Mouse (Mus musculus): ENCODE results near the gene Ankzf1. TPM values are rescaled to one million over a fixed set of nuclear protein-coding genes. Genes with fewer than 3 reads are reported as not detected.
A peak's percentile ranks its signal among the peaks of the same experiment; 100 is the strongest.

The Ankzf1 gene
- 10 to 100 TPM; 21.9 to 27.8 TPM for total RNA-seq (2021)

- intact Hi-C loops (cut with DNase I), result loop anchor here (2.0 kb wide), 1 partner anchor 19 kb away; the partner anchor contains the start of genes Glb1l and Stk16
- DNase-seq (ENCODE audit: low spot score in 2 of 2), result peak; percentile 95 to 99
Measured at GRCm38 (mm10) chr1:75191622-75192402, at the start of gene Ankzf1, which contains the start of gene Atg9a. Gene Ankzf1 (plus strand): TSS chr1:75192151. Gene Atg9a (minus strand): TSS chr1:75192196.

GRCm38 (mm10) chr1:75142301-75143261 is 49.4 kb upstream of the Ankzf1 start, which contains the start of the genes Cnppd1 and Retreg2:
Gene Cnppd1 (minus strand): TSS chr1:75142711.
Gene Retreg2 (plus strand): TSS chr1:75142778.
- intact Hi-C loops (cut with DNase I), result loop anchor here (2.0 kb wide), 1 partner anchor 26 kb away; the partner anchor contains the start of gene Zfand2b
- peak; percentile 96 to 97 for DNase-seq (ENCODE audit: low spot score in 2 of 2)

- intact Hi-C loops (cut with DNase I), result no loop called here
- no peak for DNase-seq (ENCODE audit: low spot score in 2 of 2)
Measured at GRCm38 (mm10) chr1:75145589-75145988, 46.4 kb upstream of the Ankzf1 start.

GRCm38 (mm10) chr1:75147411-75148135 is 44.4 kb upstream of the Ankzf1 start:
- intact Hi-C loops (cut with DNase I), result no loop called here
- DNase-seq (ENCODE audit: low spot score in 2 of 2), result no peak

- intact Hi-C loops (cut with DNase I), result no loop called here
- no peak for DNase-seq (ENCODE audit: low spot score in 2 of 2)
Measured at GRCm38 (mm10) chr1:75148727-75149126, 43.2 kb upstream of the Ankzf1 start.

GRCm38 (mm10) chr1:75155837-75156236 is 36.1 kb upstream of the Ankzf1 start:
- intact Hi-C loops (cut with DNase I), result no loop called here
- DNase-seq (ENCODE audit: low spot score in 2 of 2), result no peak

- DNase-seq (ENCODE audit: low spot score in 2 of 2), result no peak
- intact Hi-C loops (cut with DNase I), result no loop called here
Measured at GRCm38 (mm10) chr1:75158990-75159389, 33.0 kb upstream of the Ankzf1 start.

GRCm38 (mm10) chr1:75159540-75160255 is 32.3 kb upstream of the Ankzf1 start:
- intact Hi-C loops (cut with DNase I), result no loop called here
- no peak for DNase-seq (ENCODE audit: low spot score in 2 of 2)

- intact Hi-C loops (cut with DNase I), result no loop called here
- no peak for DNase-seq (ENCODE audit: low spot score in 2 of 2)
Measured at GRCm38 (mm10) chr1:75160256-75160617, 31.7 kb upstream of the Ankzf1 start.

GRCm38 (mm10) chr1:75168093-75168471 is 23.9 kb upstream of the Ankzf1 start:
- intact Hi-C loops (cut with DNase I), result loop anchor here (2.0 kb wide), 1 partner anchor 25 kb away; the partner anchor contains the start of genes Cnppd1 and Retreg2
- DNase-seq (ENCODE audit: low spot score in 2 of 2), result no peak

- intact Hi-C loops (cut with DNase I), result loop anchor here (2.0 kb wide), 1 partner anchor 26 kb away; the partner anchor contains the start of genes Cnppd1 and Retreg2
Measured at GRCm38 (mm10) chr1:75168472-75169464, 23.2 kb upstream of the Ankzf1 start, which contains the start of gene Zfand2b. Gene Zfand2b (plus strand): TSS chr1:75168646.

GRCm38 (mm10) chr1:75179334-75180104 is 12.4 kb upstream of the Ankzf1 start:
- intact Hi-C loops (cut with DNase I), result no loop called here
- DNase-seq (ENCODE audit: low spot score in 2 of 2), result peak; percentile 34 to 35

More at GRCm38 (mm10) chr1:75168472-75169464, 23.2 kb upstream of the Ankzf1 start, which contains the start of gene Zfand2b:
- DNase-seq (ENCODE audit: low spot score in 2 of 2), result peak; percentile 93 to 97

GRCm38 (mm10) chr1:75180105-75180590 is 11.8 kb upstream of the Ankzf1 start, which contains the start of gene Abcb6:
Gene Abcb6 (minus strand): TSS chr1:75180392.
- DNase-seq (ENCODE audit: low spot score in 2 of 2), result peak; percentile 94 to 98
- intact Hi-C loops (cut with DNase I), result no loop called here

GRCm38 (mm10) chr1:75180741-75181140 is 11.2 kb upstream of the Ankzf1 start:
- intact Hi-C loops (cut with DNase I), result no loop called here
- no peak for DNase-seq (ENCODE audit: low spot score in 2 of 2)

- no peak for DNase-seq (ENCODE audit: low spot score in 2 of 2)
- intact Hi-C loops (cut with DNase I), result no loop called here
Measured at GRCm38 (mm10) chr1:75181377-75181870, 10.5 kb upstream of the Ankzf1 start.

GRCm38 (mm10) chr1:75182160-75182559 is 9.8 kb upstream of the Ankzf1 start:
- intact Hi-C loops (cut with DNase I), result no loop called here
- DNase-seq (ENCODE audit: low spot score in 2 of 2), result no peak

Data from left cerebral cortex, postnatal 25 days (tissue).